Mouse (Mus musculus): ENCODE measurements around the gene Gm21987. TPM values are rescaled to one million over a fixed set of nuclear protein-coding genes. Genes with fewer than 3 reads are reported as not detected.
"Not testable (repeated sequence)": the region's sequence is repeated elsewhere in the genome, so short reads cannot be mapped to it uniquely, and the experiment has no call there.

The Gm21987 gene
- total RNA-seq (2021) = not detected

DNA sequence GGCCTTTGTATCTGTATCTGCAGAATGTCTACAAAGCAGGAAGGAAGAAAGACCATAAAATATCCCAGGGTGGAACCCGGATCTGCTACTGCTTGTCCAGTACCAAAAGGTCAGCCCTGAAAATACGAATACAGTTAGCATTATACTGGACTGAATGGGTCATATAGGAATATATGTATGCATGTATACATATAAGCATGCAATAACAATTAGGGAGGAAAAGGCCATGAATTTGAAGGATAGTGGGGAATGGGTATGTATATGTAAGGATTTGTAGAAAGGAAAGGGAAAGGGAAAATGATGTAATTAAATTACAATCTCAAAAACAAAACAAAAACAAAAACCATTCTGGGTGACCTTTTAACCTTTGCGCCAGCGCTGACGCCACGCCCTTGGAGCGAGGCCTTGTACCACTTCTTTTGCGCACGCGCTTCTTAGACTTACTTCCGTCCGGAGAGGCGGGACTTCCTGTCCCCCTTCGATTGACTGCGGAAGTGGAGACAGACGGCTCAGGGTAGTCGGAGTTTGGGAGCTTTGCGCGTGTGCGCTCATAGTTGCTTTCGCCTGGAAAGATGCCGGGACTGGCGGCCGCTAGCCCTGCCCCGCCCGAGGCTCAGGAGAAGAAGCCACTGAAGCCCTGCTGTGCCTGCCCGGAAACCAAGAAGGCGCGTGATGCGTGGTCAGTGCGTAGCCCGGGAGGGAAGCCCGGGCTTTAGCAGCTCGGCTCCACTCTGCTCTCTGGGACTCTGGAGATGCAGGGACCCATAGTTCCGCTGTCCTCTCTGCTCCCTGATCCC is at the start of gene Gm21987, which contains the start of gene Cox17:
Gene Gm21987 (plus strand): TSS at position 512 of the 797 bp plus-strand sequence.
Gene Cox17 (plus strand): TSS at position 463 of the 797 bp plus-strand sequence.
- intact Hi-C loops (cut with DNase I) = loop anchor here (2.0 kb wide), 1 partner anchor 106 kb away; the partner anchor contains the start of gene Adprh
- peak; percentile 92 to 94 for DNase-seq (ENCODE audit: low spot score in 2 of 2)

DNA sequence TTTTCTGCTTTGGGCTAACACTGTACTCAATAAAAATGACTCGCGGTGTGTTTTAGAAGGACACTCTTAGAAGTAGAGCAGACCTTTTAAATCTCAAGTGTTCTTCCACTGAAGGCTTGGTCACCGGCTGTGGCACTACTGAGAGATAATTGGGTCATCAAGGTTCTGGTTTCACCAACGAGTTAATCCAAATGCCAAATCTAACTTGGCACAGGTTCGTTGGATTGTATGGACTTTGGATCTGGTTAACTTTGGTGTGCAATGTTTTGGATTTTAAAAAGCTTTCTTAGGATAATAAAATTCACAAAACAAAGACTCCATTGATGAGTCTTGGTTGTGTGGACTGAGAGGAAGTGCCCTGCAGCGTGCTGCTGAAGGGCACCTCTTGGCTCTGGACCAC is 48.4 kb upstream of the Gm21987 start:
- intact Hi-C loops (cut with DNase I) = loop anchor here (10.0 kb wide), 1 partner anchor 206 kb away; no protein-coding TSS in a partner anchor
- DNase-seq (ENCODE audit: low spot score in 2 of 2) = no peak

DNA sequence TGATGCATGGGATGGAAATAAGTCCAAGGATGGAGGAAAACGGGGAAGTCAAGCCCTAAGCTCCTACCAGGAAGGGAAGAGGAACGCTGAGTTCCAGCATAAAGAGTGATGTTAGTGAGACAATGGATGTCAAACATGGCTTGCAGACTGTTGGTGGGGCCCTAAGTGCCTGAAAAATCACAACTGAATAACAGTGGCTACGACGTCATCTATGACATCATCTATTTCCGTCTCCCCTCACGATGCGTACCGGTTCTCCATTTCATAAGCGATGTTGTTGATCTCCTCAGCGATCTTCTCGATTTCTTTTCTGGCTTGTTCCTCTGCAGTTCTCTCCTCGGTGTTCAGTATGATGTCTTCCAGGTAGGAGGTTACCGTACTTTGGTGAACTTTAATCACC is 44.5 kb upstream of the Gm21987 start:
- no peak for DNase-seq (ENCODE audit: low spot score in 2 of 2)
- intact Hi-C loops (cut with DNase I) = no loop called here

DNA sequence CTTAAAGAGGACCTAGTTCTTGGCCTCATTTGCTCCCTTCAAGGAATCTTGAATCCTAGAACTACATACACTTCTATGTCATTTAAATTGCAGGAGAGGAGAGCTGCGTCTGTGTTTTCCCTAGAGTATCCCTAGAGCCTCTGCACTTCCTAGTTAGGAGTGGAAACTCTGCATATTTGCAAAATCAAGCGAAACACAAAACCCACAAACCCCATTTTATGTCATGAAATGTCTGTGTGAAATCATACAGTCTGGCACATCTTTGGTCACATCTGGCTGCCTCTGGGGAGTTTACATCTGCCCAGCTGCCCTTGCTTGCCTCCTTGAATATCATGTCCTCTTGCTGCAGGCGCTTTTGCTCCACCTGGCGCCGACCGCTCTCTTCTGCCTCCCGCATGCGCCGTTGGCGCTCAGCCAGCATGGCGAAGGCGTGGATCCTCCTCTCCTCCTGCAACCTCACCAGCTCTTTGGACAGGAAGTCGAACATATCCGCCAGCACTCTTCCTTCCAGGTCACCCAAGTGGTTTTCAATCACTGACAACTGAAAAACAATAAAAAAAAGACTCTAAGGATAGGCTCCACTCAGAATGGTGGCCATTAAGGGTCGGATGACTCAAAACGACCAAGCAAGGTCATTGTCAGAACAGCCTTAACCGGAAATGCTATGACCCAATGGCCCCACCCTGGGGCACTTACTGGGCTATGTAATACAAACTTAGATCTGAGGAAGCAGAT is 42.2 kb upstream of the Gm21987 start:
- intact Hi-C loops (cut with DNase I) = no loop called here
- no peak for DNase-seq (ENCODE audit: low spot score in 2 of 2)

DNA sequence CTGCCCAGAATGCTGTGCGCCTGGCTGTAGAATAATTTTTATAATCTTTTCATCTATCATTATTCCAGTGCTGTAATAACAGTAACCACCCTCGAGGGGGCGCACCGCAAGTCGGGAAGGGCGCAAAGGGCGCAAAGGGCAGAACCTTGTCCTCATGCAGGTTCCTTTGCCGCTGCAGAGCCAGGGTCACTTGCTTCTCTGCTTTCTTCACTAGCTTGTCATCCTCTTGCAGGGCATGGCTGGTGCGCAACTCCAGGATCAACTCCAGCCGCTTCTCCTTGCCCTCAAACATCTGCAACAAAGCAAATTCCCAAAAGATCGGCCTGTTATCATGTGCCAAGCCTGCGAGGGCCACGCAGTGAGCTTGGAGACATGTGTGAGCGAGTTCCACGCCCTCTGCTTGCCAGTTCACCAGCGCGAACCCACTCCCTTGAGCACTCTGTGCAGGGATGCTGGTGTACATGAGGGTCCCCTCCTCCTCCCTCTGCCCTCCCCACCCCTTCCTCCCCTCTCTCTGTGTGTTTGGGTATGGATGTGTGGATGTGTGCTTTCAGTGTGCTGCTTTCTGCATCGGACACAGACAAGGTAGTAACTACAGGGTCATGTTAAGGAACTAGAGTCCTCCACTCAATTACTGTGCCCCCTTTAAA is 40.1 kb upstream of the Gm21987 start:
- DNase-seq (ENCODE audit: low spot score in 2 of 2) = no peak
- intact Hi-C loops (cut with DNase I) = no loop called here

DNA sequence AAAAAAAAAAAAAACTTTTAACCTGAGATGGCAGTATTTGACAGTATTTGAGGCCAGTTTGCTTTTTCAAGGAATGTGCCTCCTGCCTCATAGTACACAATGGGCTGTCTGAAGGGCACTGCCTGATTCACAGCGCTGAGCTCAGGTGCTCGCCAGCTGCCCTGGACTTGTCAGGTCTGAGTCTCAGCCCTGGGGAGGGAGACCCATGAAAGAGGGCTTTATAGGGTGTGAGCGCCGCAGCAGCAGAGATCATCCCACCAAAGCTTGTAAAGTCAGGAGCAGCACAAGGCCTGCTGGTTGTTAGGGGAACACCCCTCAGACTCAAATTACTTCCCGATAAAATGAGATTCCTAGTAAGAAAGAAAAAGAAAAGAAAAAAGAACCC is 39.6 kb upstream of the Gm21987 start:
- no peak for DNase-seq (ENCODE audit: low spot score in 2 of 2)
- intact Hi-C loops (cut with DNase I) = no loop called here

DNA sequence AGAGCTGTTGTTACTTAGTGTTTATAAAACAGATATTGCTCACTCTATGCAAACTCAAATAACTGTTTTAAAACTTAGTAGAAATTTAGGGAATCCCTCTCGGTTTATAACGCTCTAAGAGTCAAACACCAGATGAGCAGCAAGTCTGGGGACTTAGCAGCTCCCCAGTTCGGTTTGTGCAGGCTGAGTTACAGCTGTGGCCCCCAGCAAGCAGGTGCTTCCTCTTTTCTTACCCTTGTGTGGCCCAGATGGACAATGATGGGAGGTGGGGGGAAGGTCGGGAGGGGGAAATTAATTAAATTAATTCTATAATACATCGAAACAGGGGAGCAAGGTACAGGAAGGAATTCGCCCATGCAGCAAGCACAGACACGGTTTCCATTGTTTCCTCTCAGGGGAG is 39.2 kb upstream of the Gm21987 start:
- intact Hi-C loops (cut with DNase I) = no loop called here
- DNase-seq (ENCODE audit: low spot score in 2 of 2) = no peak

DNA sequence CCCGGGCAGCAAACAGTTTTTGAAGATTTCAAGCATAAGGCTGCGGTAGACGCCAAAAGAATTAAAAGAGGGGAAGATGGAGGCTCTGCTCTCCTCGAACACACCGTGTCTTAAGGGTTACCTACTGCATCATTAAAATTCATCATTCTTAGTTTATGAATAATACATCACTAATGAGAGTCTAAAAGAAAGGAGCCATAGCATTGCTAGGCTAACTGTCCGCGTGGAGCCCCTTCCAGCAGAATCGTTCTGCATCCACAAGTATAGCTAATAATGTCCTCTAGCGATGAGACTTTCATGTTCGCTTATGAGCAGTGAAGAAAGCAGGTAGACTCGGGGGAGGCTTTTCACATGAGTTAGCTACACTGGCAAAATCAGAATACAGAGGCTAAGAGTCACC is 38.6 kb upstream of the Gm21987 start:
- DNase-seq (ENCODE audit: low spot score in 2 of 2) = no peak
- intact Hi-C loops (cut with DNase I) = no loop called here

DNA sequence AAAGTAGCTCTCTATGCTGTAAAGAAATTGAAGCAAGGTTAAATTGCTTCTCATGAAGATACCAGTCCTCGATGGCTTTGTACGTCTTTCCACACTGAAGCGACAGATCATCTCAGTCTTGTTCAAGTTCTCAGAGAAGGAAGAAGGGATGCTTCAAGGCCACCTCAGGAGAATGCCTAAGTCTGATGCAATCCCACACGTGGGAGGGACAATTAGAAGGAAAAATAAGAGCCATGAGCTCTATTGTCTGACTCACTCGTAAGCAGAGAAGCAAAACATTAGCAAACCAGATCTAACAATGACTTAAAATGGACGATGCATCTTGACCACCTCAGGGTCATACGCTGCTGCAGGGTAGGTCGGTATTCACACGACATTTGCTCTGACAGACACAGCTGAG is 28.3 kb upstream of the Gm21987 start:
- no peak for DNase-seq (ENCODE audit: low spot score in 2 of 2)
- intact Hi-C loops (cut with DNase I) = no loop called here

DNA sequence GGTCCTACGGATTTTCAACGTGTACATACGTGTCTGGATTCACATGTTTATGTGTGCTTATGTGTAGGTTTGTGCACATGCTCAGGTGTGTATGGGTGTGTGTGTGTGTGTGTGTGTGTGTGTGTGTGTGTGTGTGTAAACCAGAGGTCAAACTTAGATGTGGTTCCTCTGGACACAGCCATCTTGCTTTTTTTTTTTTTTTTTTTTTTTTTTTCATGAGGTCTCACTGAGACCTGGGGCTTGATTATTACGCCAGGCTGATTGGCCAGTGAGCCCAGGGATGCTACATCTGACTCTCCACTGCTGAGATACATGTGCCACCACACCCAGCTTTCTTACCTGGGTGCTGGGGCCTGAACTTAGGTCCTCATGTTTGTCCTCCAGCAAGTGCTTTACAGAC is 27.8 kb upstream of the Gm21987 start:
- intact Hi-C loops (cut with DNase I) = no loop called here
- no peak for DNase-seq (ENCODE audit: low spot score in 2 of 2)

DNA sequence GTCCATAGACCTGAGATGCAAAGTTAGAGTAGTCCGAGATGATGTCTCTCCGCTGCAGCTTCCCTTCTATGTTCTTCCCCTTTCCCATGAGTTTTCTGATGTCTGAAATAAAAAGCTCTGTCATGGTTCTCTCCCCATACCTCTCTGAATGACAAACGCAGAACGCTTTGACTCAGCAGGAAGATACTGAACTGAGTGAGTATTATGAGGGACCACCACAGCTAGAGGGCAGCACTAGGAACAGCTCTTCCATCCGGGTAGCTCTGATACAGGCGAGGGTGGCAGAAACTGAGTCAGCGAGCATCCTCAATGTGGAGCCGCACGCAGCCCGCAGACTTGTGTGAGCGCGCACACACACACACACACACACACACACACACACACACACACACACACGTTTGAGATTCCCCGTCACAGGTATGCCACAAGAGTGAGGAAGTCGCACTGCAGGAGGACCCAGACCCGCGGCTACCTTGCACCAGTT is 25.3 kb upstream of the Gm21987 start:
- intact Hi-C loops (cut with DNase I) = no loop called here
- DNase-seq (ENCODE audit: low spot score in 2 of 2) = peak; percentile 36 to 60

DNA sequence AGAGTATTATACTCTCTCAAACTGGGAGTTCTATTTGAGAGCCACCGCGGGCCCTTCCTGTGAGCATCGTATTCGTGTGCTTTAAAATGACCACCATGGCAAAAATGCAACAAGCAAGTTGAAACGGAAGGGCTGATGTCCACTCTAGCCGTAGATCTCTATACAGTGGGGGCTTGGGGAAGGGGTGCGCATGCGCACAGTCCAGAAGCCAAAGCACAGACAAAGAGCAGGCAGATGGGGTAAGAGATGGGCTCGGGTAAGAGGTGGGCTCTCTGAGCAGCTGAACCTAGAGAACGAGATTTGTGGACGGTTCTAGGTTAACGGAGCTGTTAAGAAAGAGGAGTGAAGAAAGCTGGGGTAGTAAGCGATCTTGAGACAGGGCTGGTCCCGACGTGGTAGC is 22.5 kb upstream of the Gm21987 start:
- no peak for DNase-seq (ENCODE audit: low spot score in 2 of 2)

DNA sequence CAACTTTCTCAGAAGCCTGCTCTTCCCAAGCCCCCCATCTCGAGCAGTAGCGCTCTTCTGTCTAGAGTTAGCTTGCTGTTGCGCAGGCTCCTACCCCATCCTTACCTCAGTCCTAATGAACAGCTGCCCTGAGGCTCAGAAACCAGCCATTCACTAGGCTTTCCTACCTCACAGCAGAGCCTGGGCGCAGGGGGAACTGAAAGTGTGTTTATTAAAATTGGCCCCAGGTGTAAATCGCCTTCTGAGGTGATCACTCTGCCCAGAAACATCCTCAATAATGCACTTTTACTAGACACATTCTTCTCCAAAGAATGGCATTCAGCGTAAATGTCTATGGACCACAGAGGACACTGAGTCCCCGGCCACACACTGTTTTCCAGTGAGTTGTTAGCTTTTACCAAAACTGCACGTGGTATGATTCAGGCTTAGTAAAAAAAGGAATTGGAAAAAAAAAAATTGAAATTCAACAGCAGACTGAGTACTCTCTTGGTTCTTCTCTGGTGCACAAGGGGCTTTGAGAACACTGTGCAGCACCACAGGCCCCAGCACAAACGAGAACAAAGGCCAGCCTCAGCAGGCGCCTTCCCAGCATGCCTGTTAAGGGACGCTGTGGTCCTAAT is 20.0 kb upstream of the Gm21987 start:
- intact Hi-C loops (cut with DNase I) = no loop called here
- no peak for DNase-seq (ENCODE audit: low spot score in 2 of 2)

More for the DNA sequence above, 22.5 kb upstream of the Gm21987 start:
- intact Hi-C loops (cut with DNase I) = no loop called here

DNA sequence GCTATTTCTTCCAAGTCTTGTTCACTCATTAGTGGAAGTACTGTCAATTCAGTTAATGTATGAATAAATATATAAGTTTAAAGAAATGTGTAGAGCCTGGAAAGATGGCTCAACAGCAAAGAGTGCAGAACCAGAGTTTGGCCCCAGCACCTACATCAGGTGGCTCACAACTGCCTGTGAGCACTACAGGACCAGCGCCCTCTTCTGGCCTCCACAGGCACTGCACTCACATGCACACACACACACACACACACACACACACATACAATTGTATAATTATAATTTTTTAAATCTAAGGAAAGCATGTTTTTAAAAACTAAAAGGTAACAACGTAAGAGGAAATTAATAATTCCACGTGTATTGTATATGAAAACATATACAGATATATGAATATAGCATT is 17.5 kb upstream of the Gm21987 start:
- intact Hi-C loops (cut with DNase I) = no loop called here
- DNase-seq (ENCODE audit: low spot score in 2 of 2) = no peak

DNA sequence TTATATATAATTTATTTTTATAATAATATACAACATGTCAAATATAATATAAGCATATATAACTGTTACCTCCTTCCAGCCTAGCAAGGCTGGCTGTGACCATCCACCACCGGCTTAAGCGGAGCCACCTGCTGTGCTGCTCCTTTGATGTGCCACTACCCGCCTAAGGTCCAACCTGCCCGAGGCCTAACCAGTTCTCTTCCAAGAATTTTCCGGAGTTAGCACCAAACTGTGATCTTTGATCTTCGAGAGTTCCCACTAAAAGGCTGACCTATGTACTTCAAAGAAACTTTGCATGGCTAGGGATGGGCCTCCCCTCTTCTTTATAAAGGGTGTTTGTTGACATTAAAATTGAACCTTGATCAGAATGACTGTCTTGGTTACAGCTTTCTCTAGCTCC is 12.4 kb upstream of the Gm21987 start:
- DNase-seq (ENCODE audit: low spot score in 2 of 2) = no peak

DNA sequence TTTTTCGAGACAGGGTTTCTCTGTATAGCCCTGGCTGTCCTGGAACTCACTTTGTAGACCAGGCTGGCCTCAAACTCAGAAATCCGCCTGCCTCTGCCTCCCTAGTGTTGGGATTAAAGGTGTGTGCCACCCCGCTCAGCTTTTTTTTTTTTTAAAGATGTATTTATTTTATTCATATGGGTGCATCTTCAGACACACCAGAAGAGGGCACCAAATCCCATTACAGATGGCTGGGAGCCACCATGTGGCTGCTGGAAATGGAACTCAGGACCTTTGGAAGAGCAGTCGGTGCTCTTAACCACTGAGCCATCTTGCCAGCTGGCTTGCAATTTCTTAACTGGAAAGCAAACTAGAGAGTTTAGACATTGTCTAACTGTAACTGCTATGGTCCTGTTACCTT is 8.8 kb upstream of the Gm21987 start:
- intact Hi-C loops (cut with DNase I); DNase-seq (ENCODE audit: low spot score in 2 of 2): not testable (repeated sequence)

More for the DNA sequence above, 12.4 kb upstream of the Gm21987 start:
- intact Hi-C loops (cut with DNase I) = no loop called here

DNA sequence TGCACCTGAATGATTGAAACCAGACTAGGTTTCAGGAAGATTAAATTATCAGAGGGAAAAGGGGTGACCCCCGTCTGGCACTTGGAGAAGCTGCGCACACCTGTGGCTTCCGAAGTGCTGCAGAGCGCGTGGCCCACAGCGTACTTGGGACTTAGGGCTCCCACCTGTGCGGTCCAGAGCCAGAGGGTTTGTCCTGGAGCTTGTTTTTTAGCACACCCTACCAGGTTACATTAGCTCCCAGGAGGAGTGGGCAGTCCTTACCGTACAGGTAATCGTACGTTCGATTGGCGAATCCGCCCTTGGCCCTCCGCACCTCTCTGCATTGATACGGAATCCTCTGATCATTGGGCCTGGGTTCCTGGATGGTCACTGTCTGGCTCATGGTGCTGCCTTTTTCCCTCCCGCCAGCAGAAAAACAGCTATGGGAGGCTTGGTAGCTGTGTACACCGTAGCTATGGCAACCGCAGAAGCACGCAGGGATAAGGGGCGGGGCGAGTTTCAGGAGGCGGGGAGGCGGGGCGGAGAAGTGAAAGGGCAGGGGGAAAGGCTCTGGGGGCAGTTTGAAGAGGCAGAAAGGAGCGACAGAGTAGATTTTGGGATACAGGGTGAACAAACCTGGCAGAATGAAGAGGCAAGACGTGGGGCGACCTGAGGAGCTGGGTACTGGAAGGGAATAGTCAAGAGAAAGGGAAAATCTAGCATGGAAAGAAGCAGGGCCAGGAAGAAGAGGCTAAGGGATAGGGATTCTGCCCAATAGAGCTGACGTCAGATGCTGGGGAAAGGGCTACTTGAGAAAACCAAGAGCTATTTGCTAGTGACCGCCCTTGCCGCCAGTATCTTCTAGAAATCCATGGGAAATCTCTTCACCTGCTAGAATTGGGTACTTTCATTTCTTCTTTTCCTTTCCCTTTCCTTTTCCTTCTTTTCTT is 5.2 kb upstream of the Gm21987 start, which contains the start of gene Maats1:
Gene Maats1 (minus strand): TSS at position 748 of the 929 bp plus-strand sequence.
- intact Hi-C loops (cut with DNase I) = loop anchor here (5.0 kb wide), 1 partner anchor 166 kb away; no protein-coding TSS in a partner anchor
- peak; percentile 71 to 74 for DNase-seq (ENCODE audit: low spot score in 2 of 2)

DNA sequence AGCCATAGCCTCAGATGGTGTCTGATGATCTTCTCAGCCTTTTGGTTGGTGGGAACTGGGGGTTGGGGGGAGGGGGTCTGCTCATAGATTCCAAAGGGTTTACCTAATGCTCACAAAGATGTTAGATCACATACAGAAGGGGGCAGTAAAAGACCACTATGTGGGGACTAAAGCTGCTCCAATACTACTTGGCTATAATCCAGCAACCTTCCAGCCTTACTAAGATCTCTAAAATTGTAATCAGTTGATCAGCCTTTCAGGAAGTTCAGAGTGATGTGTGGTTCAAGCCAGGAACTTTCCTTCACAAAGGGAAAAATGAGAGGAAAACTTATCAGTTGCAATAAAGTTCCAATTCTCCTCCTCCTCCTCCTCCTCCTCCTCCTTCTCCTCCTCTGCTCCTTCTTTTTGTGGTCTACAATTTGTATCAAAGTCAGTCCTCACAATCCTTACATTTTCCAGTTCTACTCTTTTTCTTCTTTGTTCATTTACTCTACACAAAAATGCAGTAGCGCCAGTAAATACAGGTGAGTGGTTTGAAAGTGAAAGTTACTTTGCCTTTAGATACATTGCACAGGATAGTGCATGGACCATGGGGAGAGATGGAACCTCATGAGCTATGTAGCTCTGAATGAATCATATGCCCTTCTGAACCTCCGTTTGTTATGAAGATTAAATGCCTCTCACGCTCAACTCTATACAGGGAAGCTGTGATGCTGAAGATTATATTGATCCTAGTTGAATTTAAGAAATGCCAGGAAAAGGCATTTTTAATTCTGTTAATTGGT is 1.7 kb upstream of the Gm21987 start:
- no peak for DNase-seq (ENCODE audit: low spot score in 2 of 2)
- intact Hi-C loops (cut with DNase I) = loop anchor here (5.0 kb wide), 1 partner anchor 162 kb away; no protein-coding TSS in a partner anchor
